Mouse (Mus musculus) frontal cortex, postnatal 10 days (tissue): ENCODE measurements around the gene Gnl3l.

Experiments used
- DNase-seq, 2 experiments: peaks; one replicate each; pipeline ENCODE4 v3.0.0; 2022; ENCODE audit warnings: low spot score in 2 of 2, mixed read lengths in 1 of 2

Gene Gnl3l

GRCm38 (mm10) chrX:150956522-150957300, 60.4 kb downstream of the Gnl3l start:
- DNase-seq = peak; percentile 50 to 66

- DNase-seq = no peak
Measured at GRCm38 (mm10) chrX:150956016-150956415, 61.1 kb downstream of the Gnl3l start.

- no peak for DNase-seq
Measured at GRCm38 (mm10) chrX:150955441-150955840, 61.7 kb downstream of the Gnl3l start.

GRCm38 (mm10) chrX:150954721-150955120, 62.4 kb downstream of the Gnl3l start:
- DNase-seq = no peak
